Mouse (Mus musculus) lung, postnatal 0 days (tissue): ENCODE results near the gene Chrdl1.

Experiments
- CTCF ChIP-seq: IDR thresholded peaks from 2 replicates; pipeline ENCODE4 v1.5.1; 2016; ENCODE audit warnings: antibody characterized with exemption, mild to moderate bottlenecking
- EP300 ChIP-seq: IDR thresholded peaks from 2 replicates; pipeline ENCODE4 v1.6.1; 2016; ENCODE audit warnings: antibody characterized with exemption, mild to moderate bottlenecking, control low read depth

DNA sequence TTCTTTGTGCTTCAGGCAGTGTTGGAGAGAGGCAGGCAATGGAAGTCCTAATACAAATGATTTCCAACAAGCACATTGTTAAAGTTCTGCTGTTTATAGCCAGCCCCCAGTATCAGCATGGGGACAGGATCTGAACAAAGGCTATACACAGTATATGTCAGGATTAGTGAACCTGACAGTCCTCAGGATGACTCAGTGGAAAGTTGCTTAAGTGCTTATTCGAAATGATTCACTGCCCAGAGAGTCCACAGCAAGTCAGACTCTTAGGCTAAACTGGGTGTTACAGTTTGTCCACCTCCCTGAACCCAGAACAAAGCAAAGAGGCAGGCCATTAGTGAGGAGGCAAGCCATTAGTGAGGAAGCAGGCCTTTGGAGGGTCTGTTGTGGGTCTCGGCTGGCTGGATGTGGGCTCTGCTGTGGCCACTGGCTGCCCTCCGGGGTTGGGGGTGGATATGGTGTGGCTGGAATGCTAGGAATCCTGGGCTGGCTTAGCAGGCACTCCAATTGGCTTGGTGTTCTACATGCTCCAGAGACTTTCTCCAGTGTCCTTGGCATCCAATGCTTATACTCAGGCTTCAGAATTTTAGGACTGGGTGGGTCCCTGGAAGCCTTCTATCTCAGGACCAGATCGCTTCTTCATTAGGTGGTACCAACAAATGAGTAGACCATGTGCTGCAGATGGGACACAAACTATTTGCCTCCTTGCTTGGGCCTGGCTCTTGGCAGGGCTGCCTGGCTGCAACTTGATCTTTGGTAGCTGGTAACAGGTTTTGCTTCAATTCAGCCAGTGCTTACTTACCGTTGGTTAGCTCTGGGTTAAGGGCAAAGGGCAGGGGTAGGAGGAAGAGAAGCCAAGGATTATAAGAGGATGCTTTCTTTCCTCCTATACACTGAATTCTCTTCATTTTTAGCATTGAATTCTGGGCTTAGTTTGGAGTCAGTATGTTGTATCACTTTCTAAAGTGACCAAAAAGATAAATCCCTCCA lies 49.3 kb downstream of the Chrdl1 start:
- TF ChIP-seq CTCF (no peak), EP300 (no peak)
